Mouse (Mus musculus) stomach, postnatal 0 days (tissue): Measurements from ENCODE around the gene Rexo4.

ENCODE experiments used
- CTCF ChIP-seq: IDR thresholded peaks from 2 replicates; pipeline ENCODE4 v1.5.1; 2016; ENCODE audit warnings: antibody characterized with exemption, low read depth, mild to moderate bottlenecking, moderate library complexity
- EP300 ChIP-seq: optimal IDR thresholded peaks from 2 replicates; pipeline ENCODE3; 2016; ENCODE audit warnings: antibody characterized with exemption

- TF ChIP-seq CTCF (no peak; the same call in 1 of the 2 replicates), EP300 (no peak)
These were observed 661 bp upstream of the Rexo4 start for GRCm38 (mm10) chr2:26964724-26965370.
